Mouse (Mus musculus) hindbrain, embryonic 14.5 days (tissue): ENCODE data around the gene Mras. TPM values are rescaled to one million over a fixed set of nuclear protein-coding genes. Genes with fewer than 3 reads are reported as not detected.

Experiments used
- ATAC-seq: fragments of 200-750 bp; cut with Nextera tagmentation; 2 replicates; pipeline ENCODE4 v1.8.0; 2017; ENCODE audit warnings: moderate number of reproducible peaks, mild to moderate bottlenecking, moderate TSS enrichment, moderate library complexity; ENCODE audit not compliant: low FRiP score
- DNase-seq: peaks from one replicate; pipeline ENCODE4 v3.0.0-alpha.2; 2015; ENCODE audit warnings: low spot score
- H3K27ac ChIP-seq: fragments of 300-500 bp; sonication (generic); 2 replicates; pipeline ENCODE4 v1.5.1; 2014; ENCODE audit warnings: mild to moderate bottlenecking, moderate library complexity
- H3K27me3 ChIP-seq: fragments of 300-500 bp; sonication (generic); 2 replicates; pipeline ENCODE4 v1.6.1; 2014; ENCODE audit warnings: mild to moderate bottlenecking, low read length, mixed read lengths; ENCODE audit not compliant: control insufficient read depth, insufficient read depth
- H3K36me3 ChIP-seq: fragments of 300-500 bp; sonication (generic); replicated peaks from 2 replicates; pipeline ENCODE4 v1.6.1; 2014; ENCODE audit not compliant: control insufficient read depth, insufficient read depth
- H3K4me1 ChIP-seq: fragments of 300-500 bp; sonication (generic); replicated peaks from 2 replicates; pipeline ENCODE4 v1.6.1; 2014; ENCODE audit warnings: antibody characterized with exemption, low read length, mixed read lengths; ENCODE audit not compliant: control insufficient read depth, insufficient read depth
- H3K4me2 ChIP-seq: fragments of 300-500 bp; sonication (generic); replicated peaks from 2 replicates; pipeline ENCODE4 v1.6.1; 2014; ENCODE audit warnings: mild to moderate bottlenecking, moderate library complexity
- H3K4me3 ChIP-seq: fragments of 300-500 bp; sonication (generic); replicated peaks from 2 replicates; pipeline ENCODE4 v1.5.1; 2014; ENCODE audit warnings: mild to moderate bottlenecking, low read length
- H3K9ac ChIP-seq: fragments of 300-500 bp; sonication (generic); 2 replicates; pipeline ENCODE4 v1.6.1; 2014
- H3K9me3 ChIP-seq: fragments of 300-500 bp; sonication (generic); 2 replicates; pipeline ENCODE4 v1.6.1; 2016; ENCODE audit warnings: low read length; ENCODE audit not compliant: control insufficient read depth
- WGBS: fragments of 180-500 bp; shearing (Covaris S2); extraction: QIAGEN DNeasy Blood & Tissue Kit; methylation state at CpG from one replicate; pipeline ENCODE4 v1.1.7; 2014; 5-methylcytosine and 5-hydroxymethylcytosine counted together
- polyA plus RNA-seq: library from polyadenylated mRNA; unstranded; fragments of >200 nt; fragmentation: Nextera tagmentation; extraction: Ambion mirVana; gene quantifications from 2 replicates; pipeline ENCODE4 v1.2.1, GENCODE M21; 2014

The Mras gene
- polyA plus RNA-seq, 1 experiment from 2014 or later, result 55.3 TPM

GRCm38 (mm10) chr9:99400781-99401180 is 36.4 kb downstream of the Mras start:
- no peak for ATAC-seq
- H3K9ac ChIP-seq, result no peak overlapping the region
- H3K4me3 ChIP-seq, result no peak overlapping the region
- H3K27ac ChIP-seq, result no peak overlapping the region
- no peaks in the 10 kb centered on the region for H3K9me3 ChIP-seq
- no peaks in the 10 kb centered on the region for H3K4me1 ChIP-seq
- H3K27me3 ChIP-seq, result no peaks in the 10 kb centered on the region
- no peak overlapping the region for H3K4me2 ChIP-seq
- 82% methylated on average over 6 of the region's 6 CpGs for WGBS
- H3K36me3 ChIP-seq, result peaks cover 11% of the 10 kb centered on the region; the same call in 1 of the 2 replicates
- no peak for DNase-seq

- Histone ChIP-seq H3K36me3 (peaks cover 20% of the 10 kb centered on the region), H3K27ac (no peak overlapping the region), H3K9ac (no peak overlapping the region), H3K27me3 (no peaks in the 10 kb centered on the region), H3K4me1 (no peaks in the 10 kb centered on the region), H3K4me2 (no peak overlapping the region), H3K4me3 (no peak overlapping the region), H3K9me3 (no peaks in the 10 kb centered on the region)
- 78% methylated on average over 13 of the region's 13 CpGs for WGBS
- ATAC-seq, result no peak
- no peak for DNase-seq
Measured at GRCm38 (mm10) chr9:99397056-99397815, 39.9 kb downstream of the Mras start.

GRCm38 (mm10) chr9:99394366-99394765 is 42.8 kb downstream of the Mras start:
- Histone ChIP-seq H3K27me3 (no peaks in the 10 kb centered on the region), H3K4me2 (no peak overlapping the region), H3K4me3 (no peak overlapping the region), H3K9me3 (no peaks in the 10 kb centered on the region), H3K4me1 (no peaks in the 10 kb centered on the region), H3K9ac (no peak overlapping the region), H3K36me3 (peaks cover 31% of the 10 kb centered on the region), H3K27ac (no peak overlapping the region)
- 54% methylated on average over 11 of the region's 11 CpGs for WGBS
- DNase-seq (no peak), ATAC-seq (no peak)

GRCm38 (mm10) chr9:99393146-99393545 is 44.0 kb downstream of the Mras start:
- Histone ChIP-seq H3K27me3 (no peaks in the 10 kb centered on the region), H3K36me3 (peaks cover 43% of the 10 kb centered on the region), H3K4me3 (no peak overlapping the region), H3K4me2 (no peak overlapping the region), H3K4me1 (no peaks in the 10 kb centered on the region), H3K27ac (no peak overlapping the region), H3K9ac (no peak overlapping the region), H3K9me3 (no peaks in the 10 kb centered on the region)
- ATAC-seq, result no peak
- no peak for DNase-seq
- 90% methylated on average over 8 of the region's 8 CpGs for WGBS

GRCm38 (mm10) chr9:99391557-99391956 is 45.6 kb downstream of the Mras start:
- 96% methylated on average over 10 of the region's 10 CpGs for WGBS
- H3K36me3 ChIP-seq, result peaks cover 58% of the 10 kb centered on the region
- no peak overlapping the region for H3K27ac ChIP-seq
- H3K4me2 ChIP-seq, result no peak overlapping the region
- ATAC-seq, result no peak
- H3K4me1 ChIP-seq, result no peaks in the 10 kb centered on the region
- no peaks in the 10 kb centered on the region for H3K27me3 ChIP-seq
- H3K9ac ChIP-seq, result no peak overlapping the region
- DNase-seq, result no peak
- H3K9me3 ChIP-seq, result no peaks in the 10 kb centered on the region
- H3K4me3 ChIP-seq, result no peak overlapping the region

- Histone ChIP-seq H3K36me3 (peaks cover 58% of the 10 kb centered on the region), H3K4me1 (no peaks in the 10 kb centered on the region), H3K4me2 (no peak overlapping the region), H3K4me3 (no peak overlapping the region), H3K9ac (no peak overlapping the region), H3K27me3 (no peaks in the 10 kb centered on the region), H3K27ac (no peak overlapping the region), H3K9me3 (no peaks in the 10 kb centered on the region)
- ATAC-seq, result no peak
- 36% methylated on average over 2 of the region's 2 CpGs for WGBS
- DNase-seq, result no peak
Measured at GRCm38 (mm10) chr9:99390716-99391115, 46.5 kb downstream of the Mras start.

- Histone ChIP-seq H3K36me3 (peaks cover 58% of the 10 kb centered on the region), H3K9me3 (no peaks in the 10 kb centered on the region), H3K4me2 (no peak overlapping the region), H3K9ac (no peak overlapping the region), H3K4me3 (no peak overlapping the region), H3K4me1 (no peaks in the 10 kb centered on the region), H3K27me3 (no peaks in the 10 kb centered on the region), H3K27ac (no peak overlapping the region)
- no peak for DNase-seq
- WGBS, result 82% methylated on average over 5 of the region's 5 CpGs
- ATAC-seq, result no peak
Measured at GRCm38 (mm10) chr9:99390201-99390600, 47.0 kb downstream of the Mras start.

GRCm38 (mm10) chr9:99389506-99389905 is 47.7 kb downstream of the Mras start:
- Histone ChIP-seq H3K4me2 (no peak overlapping the region), H3K9me3 (no peaks in the 10 kb centered on the region), H3K27ac (no peak overlapping the region), H3K4me1 (no peaks in the 10 kb centered on the region), H3K4me3 (no peak overlapping the region), H3K9ac (no peak overlapping the region), H3K36me3 (peaks cover 58% of the 10 kb centered on the region), H3K27me3 (no peaks in the 10 kb centered on the region)
- ATAC-seq (no peak), DNase-seq (no peak)
- WGBS, result 84% methylated on average over 8 of the region's 8 CpGs

GRCm38 (mm10) chr9:99388856-99389255 is 48.3 kb downstream of the Mras start:
- H3K4me3 ChIP-seq, result no peak overlapping the region
- ATAC-seq, result no peak
- H3K9ac ChIP-seq, result no peak overlapping the region
- DNase-seq, result no peak
- no peak overlapping the region for H3K4me2 ChIP-seq
- no peaks in the 10 kb centered on the region for H3K9me3 ChIP-seq
- 84% methylated on average over 9 of the region's 9 CpGs for WGBS
- H3K4me1 ChIP-seq, result no peaks in the 10 kb centered on the region
- H3K36me3 ChIP-seq, result peaks cover 58% of the 10 kb centered on the region
- no peak overlapping the region for H3K27ac ChIP-seq
- no peaks in the 10 kb centered on the region for H3K27me3 ChIP-seq

GRCm38 (mm10) chr9:99388078-99388477 is 49.1 kb downstream of the Mras start:
- no peak overlapping the region for H3K4me2 ChIP-seq
- no peak overlapping the region for H3K4me3 ChIP-seq
- 53% methylated on average over 5 of the region's 5 CpGs for WGBS
- peaks cover 57% of the 10 kb centered on the region for H3K36me3 ChIP-seq
- H3K9ac ChIP-seq, result no peak overlapping the region
- H3K27me3 ChIP-seq, result no peaks in the 10 kb centered on the region
- peak; percentile 54; the same call in 1 of the 2 replicates for ATAC-seq
- DNase-seq, result no peak
- no peaks in the 10 kb centered on the region for H3K4me1 ChIP-seq
- no peak overlapping the region for H3K27ac ChIP-seq
- H3K9me3 ChIP-seq, result no peaks in the 10 kb centered on the region
